20 mouse cellular contexts compared by ENCODE assay signal in the genomic region with DNA sequence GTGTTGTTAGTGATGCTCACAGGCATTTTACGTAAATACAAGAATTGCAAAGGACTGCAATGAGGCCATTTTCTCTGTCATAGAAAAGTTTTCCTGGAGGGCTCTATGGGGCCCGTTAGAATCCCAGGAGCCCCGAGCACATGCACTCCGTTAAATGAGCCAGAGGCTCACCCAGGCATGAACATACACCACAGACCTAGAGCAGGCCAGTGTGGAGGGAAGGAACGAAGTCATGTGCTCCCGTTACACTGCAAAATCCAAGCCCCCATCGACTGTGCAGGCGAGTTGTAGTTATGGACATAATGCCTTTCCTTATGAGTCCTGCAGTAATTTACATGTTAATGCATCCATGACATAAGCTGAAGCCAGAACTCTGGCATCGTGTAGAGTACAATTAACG.
DNase-seq lines count a peak whose midpoint lies in the region; ATAC-seq lines count a peak whose summit lies in the region.
"Had no signal": no experiment of that assay in that cellular context is flagged by ENCODE, and none has a peak within 500 bp of the region (broad histone marks: within the 10 kb centered on the region; RNA-seq: fewer than 3 reads in every experiment).

No protein-coding gene starts in this region.

- WGBS in hindbrain, embryonic 12.5 days = 74% methylated on average over 10 of the region's 10 CpGs
- WGBS in hindbrain, embryonic 10.5 days = 86% methylated on average over 10 of the region's 10 CpGs
- WGBS in forebrain, embryonic 13.5 days = 54% methylated on average over 10 of the region's 10 CpGs
- 33% methylated on average over 10 of the region's 10 CpGs for WGBS in forebrain, embryonic 16.5 days

- DNase-seq in hindbrain, embryonic 10.5 days (ENCODE audit: low spot score) = no peak
- peak; percentile 21 for DNase-seq in retina, postnatal 1 day
- no peak for DNase-seq in testis, postnatal 10 days (ENCODE audit: low spot score)
- DNase-seq in ovary, postnatal 10 days (ENCODE audit: low spot score) = no peak
- DNase-seq: adrenal gland, postnatal 10 days; cerebellum, adult 2 months; cerebellum, postnatal 25 days; gastrocnemius, postnatal 14 days; heart, postnatal 36 days; kidney, adult 2 months; kidney, postnatal 10 days; layer of hippocampus, postnatal 36 days; thymus, postnatal 14 days had no signal

- no peaks in the 10 kb centered on the region for H3K36me3 ChIP-seq in hindbrain, embryonic 12.5 days
- H3K36me3 ChIP-seq in hindbrain, embryonic 10.5 days = no peaks in the 10 kb centered on the region
- H3K36me3 ChIP-seq in forebrain, embryonic 13.5 days (ENCODE audit: poor library complexity, severe bottlenecking) = 0 out of 2 replicates have a peak, but pooled peaks cover 3% of the 10 kb centered on the region
- H3K36me3 ChIP-seq in forebrain, embryonic 16.5 days (ENCODE audit: control insufficient read depth, insufficient read depth) = no peaks in the 10 kb centered on the region
- H3K36me3 ChIP-seq: heart, embryonic 15.5 days; midbrain, embryonic 15.5 days had no signal

- H3K4me1 ChIP-seq in hindbrain, embryonic 12.5 days = 0 out of 2 replicates have a peak, but pooled peaks cover 7% of the 10 kb centered on the region
- H3K4me1 ChIP-seq in hindbrain, embryonic 10.5 days (replicated peaks) = no peaks in the 10 kb centered on the region
- H3K4me1 ChIP-seq in forebrain, embryonic 13.5 days = peaks cover 17% of the 10 kb centered on the region
- H3K4me1 ChIP-seq in forebrain, embryonic 16.5 days (replicated peaks; ENCODE audit: control insufficient read depth, insufficient read depth, low read length) = peaks cover 8% of the 10 kb centered on the region
- H3K4me1 ChIP-seq: midbrain, embryonic 15.5 days had no signal

- no peaks in the 10 kb centered on the region for H3K9me3 ChIP-seq in hindbrain, embryonic 12.5 days (replicated peaks)
- no peaks in the 10 kb centered on the region for H3K9me3 ChIP-seq in hindbrain, embryonic 10.5 days
- H3K9me3 ChIP-seq in forebrain, embryonic 13.5 days (replicated peaks) = no peaks in the 10 kb centered on the region
- no peaks in the 10 kb centered on the region for H3K9me3 ChIP-seq in forebrain, embryonic 16.5 days (ENCODE audit: control insufficient read depth, low read length)
- H3K9me3 ChIP-seq: heart, embryonic 15.5 days; midbrain, embryonic 15.5 days had no signal

- H3K4me2 ChIP-seq in hindbrain, embryonic 12.5 days (replicated peaks) = no peak overlapping the region
- no peak overlapping the region for H3K4me2 ChIP-seq in forebrain, embryonic 13.5 days
- H3K4me2 ChIP-seq in forebrain, embryonic 16.5 days (ENCODE audit: low read length) = no peak overlapping the region
- H3K4me2 ChIP-seq: heart, embryonic 15.5 days; midbrain, embryonic 15.5 days had no signal

- 0 out of 2 replicates have a peak, but pooled peaks have one; percentile 40 for ATAC-seq in hindbrain, embryonic 12.5 days (ENCODE audit: low FRiP score)
- ATAC-seq in forebrain, embryonic 13.5 days = 0 out of 2 replicates have a peak, but pooled peaks have one; percentile 48
- peak; percentile 58 for ATAC-seq in forebrain, embryonic 16.5 days
- ATAC-seq: midbrain, embryonic 15.5 days had no signal

- H3K27me3 ChIP-seq in hindbrain, embryonic 12.5 days = no peaks in the 10 kb centered on the region
- no peaks in the 10 kb centered on the region for H3K27me3 ChIP-seq in hindbrain, embryonic 10.5 days (ENCODE audit: insufficient read depth, poor library complexity, severe bottlenecking)
- no peaks in the 10 kb centered on the region for H3K27me3 ChIP-seq in forebrain, embryonic 13.5 days
- no peaks in the 10 kb centered on the region for H3K27me3 ChIP-seq in forebrain, embryonic 16.5 days (replicated peaks; ENCODE audit: control insufficient read depth, insufficient read depth, low read length)
- H3K27me3 ChIP-seq: heart, embryonic 15.5 days; midbrain, embryonic 15.5 days had no signal

- H3K4me3 ChIP-seq in hindbrain, embryonic 12.5 days = no peak overlapping the region
- no peak overlapping the region for H3K4me3 ChIP-seq in hindbrain, embryonic 10.5 days
- no peak overlapping the region for H3K4me3 ChIP-seq in forebrain, embryonic 13.5 days
- no peak overlapping the region for H3K4me3 ChIP-seq in forebrain, embryonic 16.5 days (replicated peaks; ENCODE audit: low read length)
- H3K4me3 ChIP-seq: heart, embryonic 15.5 days; layer of hippocampus, adult 2 months; midbrain, embryonic 15.5 days had no signal

- no peak overlapping the region for H3K9ac ChIP-seq in hindbrain, embryonic 12.5 days
- no peak overlapping the region for H3K9ac ChIP-seq in forebrain, embryonic 13.5 days
- H3K9ac ChIP-seq in forebrain, embryonic 16.5 days (replicated peaks; ENCODE audit: low read depth, low read length) = no peak overlapping the region
- H3K9ac ChIP-seq: heart, embryonic 15.5 days; midbrain, embryonic 15.5 days had no signal

- no peak overlapping the region for H3K27ac ChIP-seq in hindbrain, embryonic 12.5 days
- H3K27ac ChIP-seq in hindbrain, embryonic 10.5 days = no peak overlapping the region
- H3K27ac ChIP-seq in forebrain, embryonic 13.5 days = no peak overlapping the region
- no peak overlapping the region for H3K27ac ChIP-seq in forebrain, embryonic 16.5 days (ENCODE audit: low read length)
- H3K27ac ChIP-seq: heart, embryonic 15.5 days; layer of hippocampus, adult 2 months; macrophage; midbrain, embryonic 15.5 days had no signal
